Mouse (Mus musculus): ENCODE measurements around the gene Cks1b. TPM values are rescaled to one million over a fixed set of nuclear protein-coding genes. Genes with fewer than 3 reads are reported as not detected.

The Cks1b gene
- polyA plus RNA-seq, 1 experiment: not detected

- H3K27ac ChIP-seq (ENCODE audit: insufficient read depth, low read depth, low read length): no peak overlapping the region
- 45% methylated on average over 11 of the region's 11 CpGs for WGBS
- TF ChIP-seq POLR2A (IDR thresholded peaks at IDR 0.05; ENCODE audit: insufficient read depth, low read depth, low read length) (no peak), CTCF (IDR thresholded peaks at IDR 0.05; ENCODE audit: insufficient read depth, low read depth, low read length) (no peak)
- H3K4me3 ChIP-seq (ENCODE audit: insufficient read depth, low read depth, low read length): no peak overlapping the region
- H3K4me1 ChIP-seq (ENCODE audit: control insufficient read depth, insufficient read depth, low read length): peaks cover 33% of the 10 kb centered on the region
Measured at GRCm38 (mm10) chr3:89388134-89388881, 29.9 kb downstream of the Cks1b start.

- H3K27ac ChIP-seq (ENCODE audit: insufficient read depth, low read depth, low read length): no peak overlapping the region
- 71% methylated on average over 11 of the region's 11 CpGs for WGBS
- no peak overlapping the region for H3K4me3 ChIP-seq (ENCODE audit: insufficient read depth, low read depth, low read length)
- TF ChIP-seq CTCF (IDR thresholded peaks at IDR 0.05; ENCODE audit: insufficient read depth, low read depth, low read length) (no peak), POLR2A (IDR thresholded peaks at IDR 0.05; ENCODE audit: insufficient read depth, low read depth, low read length) (no peak)
- H3K4me1 ChIP-seq (ENCODE audit: control insufficient read depth, insufficient read depth, low read length): peaks cover 31% of the 10 kb centered on the region
Measured at GRCm38 (mm10) chr3:89387632-89388031, 30.6 kb downstream of the Cks1b start.

GRCm38 (mm10) chr3:89386438-89387420 lies 31.5 kb downstream of the Cks1b start:
- Histone ChIP-seq H3K4me3 (ENCODE audit: insufficient read depth, low read depth, low read length) (no peak overlapping the region), H3K4me1 (ENCODE audit: control insufficient read depth, insufficient read depth, low read length) (peaks cover 25% of the 10 kb centered on the region), H3K27ac (ENCODE audit: insufficient read depth, low read depth, low read length) (no peak overlapping the region)
- no peak for TF ChIP-seq CTCF (IDR thresholded peaks at IDR 0.05; ENCODE audit: insufficient read depth, low read depth, low read length)
- no peak for TF ChIP-seq POLR2A (IDR thresholded peaks at IDR 0.05; ENCODE audit: insufficient read depth, low read depth, low read length)
- 69% methylated on average over 17 of the region's 17 CpGs for WGBS

- Histone ChIP-seq H3K27ac (ENCODE audit: insufficient read depth, low read depth, low read length) (no peak overlapping the region), H3K4me3 (ENCODE audit: insufficient read depth, low read depth, low read length) (no peak overlapping the region), H3K4me1 (ENCODE audit: control insufficient read depth, insufficient read depth, low read length) (peaks cover 15% of the 10 kb centered on the region)
- 75% methylated on average over 11 of the region's 11 CpGs for WGBS
- TF ChIP-seq POLR2A (IDR thresholded peaks at IDR 0.05; ENCODE audit: insufficient read depth, low read depth, low read length) (no peak), CTCF (IDR thresholded peaks at IDR 0.05; ENCODE audit: insufficient read depth, low read depth, low read length) (no peak)
Measured at GRCm38 (mm10) chr3:89385451-89385850, 32.7 kb downstream of the Cks1b start.

- 67% methylated on average over 12 of the region's 12 CpGs for WGBS
- Histone ChIP-seq H3K27ac (ENCODE audit: insufficient read depth, low read depth, low read length) (no peak overlapping the region), H3K4me3 (ENCODE audit: insufficient read depth, low read depth, low read length) (no peak overlapping the region), H3K4me1 (ENCODE audit: control insufficient read depth, insufficient read depth, low read length) (peaks cover 13% of the 10 kb centered on the region)
- no peak for TF ChIP-seq POLR2A (IDR thresholded peaks at IDR 0.05; ENCODE audit: insufficient read depth, low read depth, low read length)
- TF ChIP-seq CTCF (IDR thresholded peaks at IDR 0.05; ENCODE audit: insufficient read depth, low read depth, low read length): no peak
Measured at GRCm38 (mm10) chr3:89384331-89385076, 33.7 kb downstream of the Cks1b start.

- Histone ChIP-seq H3K27ac (ENCODE audit: insufficient read depth, low read depth, low read length) (no peak overlapping the region), H3K4me1 (ENCODE audit: control insufficient read depth, insufficient read depth, low read length) (peaks cover 19% of the 10 kb centered on the region), H3K4me3 (ENCODE audit: insufficient read depth, low read depth, low read length) (no peak overlapping the region)
- TF ChIP-seq POLR2A (IDR thresholded peaks at IDR 0.05; ENCODE audit: insufficient read depth, low read depth, low read length) (no peak), CTCF (IDR thresholded peaks at IDR 0.05; ENCODE audit: insufficient read depth, low read depth, low read length) (no peak)
- 89% methylated on average over 5 of the region's 5 CpGs for WGBS
Measured at GRCm38 (mm10) chr3:89383651-89384255, 34.4 kb downstream of the Cks1b start.

- Histone ChIP-seq H3K4me1 (ENCODE audit: control insufficient read depth, insufficient read depth, low read length) (peaks cover 20% of the 10 kb centered on the region), H3K27ac (ENCODE audit: insufficient read depth, low read depth, low read length) (no peak overlapping the region), H3K4me3 (ENCODE audit: insufficient read depth, low read depth, low read length) (no peak overlapping the region)
- 78% methylated on average over 5 of the region's 5 CpGs for WGBS
- TF ChIP-seq CTCF (IDR thresholded peaks at IDR 0.05; ENCODE audit: insufficient read depth, low read depth, low read length) (no peak), POLR2A (IDR thresholded peaks at IDR 0.05; ENCODE audit: insufficient read depth, low read depth, low read length) (no peak)
Measured at GRCm38 (mm10) chr3:89382950-89383349, 35.2 kb downstream of the Cks1b start.
